Mouse (Mus musculus) forebrain, embryonic 15.5 days (tissue): ENCODE measurements around the gene Defb28. TPM values are rescaled to one million over a fixed set of nuclear protein-coding genes. Genes with fewer than 3 reads are reported as not detected.

Experiments used
- ATAC-seq: fragments of 200-750 bp; cut with Nextera tagmentation; replicated peaks from 2 replicates; pipeline ENCODE4 v1.8.0; 2017; ENCODE audit warnings: mild to moderate bottlenecking, moderate TSS enrichment, moderate library complexity
- H3K27ac ChIP-seq: fragments of 300-500 bp; sonication (generic); replicated peaks from 2 replicates; pipeline ENCODE4 v1.5.1; 2015; ENCODE audit warnings: mild to moderate bottlenecking, inconsistent platforms
- H3K27me3 ChIP-seq: fragments of 300-500 bp; sonication (generic); 2 replicates; pipeline ENCODE4 v1.6.1; 2015; ENCODE audit warnings: inconsistent platforms
- H3K36me3 ChIP-seq: fragments of 300-500 bp; sonication (generic); 2 replicates; pipeline ENCODE4 v1.6.1; 2015; ENCODE audit warnings: mild to moderate bottlenecking, inconsistent platforms
- H3K4me1 ChIP-seq: fragments of 300-500 bp; sonication (generic); 2 replicates; pipeline ENCODE4 v1.6.1; 2015; ENCODE audit warnings: inconsistent platforms
- H3K4me2 ChIP-seq: fragments of 300-500 bp; sonication (generic); replicated peaks from 2 replicates; pipeline ENCODE4 v1.6.1; 2015; ENCODE audit warnings: mild to moderate bottlenecking, inconsistent platforms
- H3K4me3 ChIP-seq: fragments of 300-500 bp; sonication (generic); 2 replicates; pipeline ENCODE4 v1.5.1; 2015; ENCODE audit warnings: mild to moderate bottlenecking, inconsistent platforms
- H3K9ac ChIP-seq: fragments of 300-500 bp; sonication (generic); replicated peaks from 2 replicates; pipeline ENCODE4 v1.6.1; 2015; ENCODE audit warnings: mild to moderate bottlenecking, inconsistent platforms
- H3K9me3 ChIP-seq: fragments of 300-500 bp; sonication (generic); 2 replicates; pipeline ENCODE4 v1.6.1; 2016; ENCODE audit warnings: inconsistent platforms
- WGBS: fragments of 180-500 bp; shearing (Covaris S2); methylation state at CpG from one replicate; pipeline ENCODE4 v1.1.7; 2015; ENCODE audit warnings: mixed read lengths; 5-methylcytosine and 5-hydroxymethylcytosine counted together
- polyA plus RNA-seq: library from polyadenylated mRNA; unstranded; fragments of >200 nt; fragmentation: Nextera tagmentation; extraction: Ambion mirVana; gene quantifications from 2 replicates; pipeline ENCODE4 v1.2.1, GENCODE M21; 2015

Gene Defb28
- polyA plus RNA-seq, result not detected in 2 replicates

- WGBS, result 71% methylated on average over 4 of the region's 4 CpGs
- H3K27ac ChIP-seq, result no peak within 1 kb of the TSS
- no peaks in the 10 kb centered on the region for H3K4me1 ChIP-seq
- H3K36me3 ChIP-seq, result no peaks in the 10 kb centered on the region
- no peak within 1 kb of the TSS for H3K4me2 ChIP-seq
- no peak within 1 kb of the TSS for H3K4me3 ChIP-seq
- H3K9ac ChIP-seq, result no peak within 1 kb of the TSS
- H3K9me3 ChIP-seq, result no peaks in the 10 kb centered on the region
- no peak for ATAC-seq
- no peaks in the 10 kb centered on the region for H3K27me3 ChIP-seq
These were observed at the start of gene Defb28 for GRCm38 (mm10) chr2:152517981-152518380. TSS of gene Defb28 (plus strand) at chr2:152518255.

- WGBS, result 33% methylated on average over 7 of the region's 7 CpGs
- no peak for ATAC-seq
- H3K4me3 ChIP-seq, result no peak overlapping the region
These were observed 47.1 kb upstream of the Defb28 start for GRCm38 (mm10) chr2:152470973-152471372.

GRCm38 (mm10) chr2:152472434-152472833 lies 45.6 kb upstream of the Defb28 start:
- H3K36me3 ChIP-seq, result no peaks in the 10 kb centered on the region
- no peak overlapping the region for H3K4me2 ChIP-seq
- no peak overlapping the region for H3K27ac ChIP-seq
- WGBS, result 33% methylated on average over 3 of the region's 3 CpGs
- no peaks in the 10 kb centered on the region for H3K27me3 ChIP-seq
- no peaks in the 10 kb centered on the region for H3K9me3 ChIP-seq
- H3K9ac ChIP-seq, result no peak overlapping the region
- H3K4me1 ChIP-seq, result no peaks in the 10 kb centered on the region
- no peak for ATAC-seq
- no peak overlapping the region for H3K4me3 ChIP-seq

More at GRCm38 (mm10) chr2:152470973-152471372, 47.1 kb upstream of the Defb28 start:
- no peaks in the 10 kb centered on the region for H3K4me1 ChIP-seq
- no peaks in the 10 kb centered on the region for H3K27me3 ChIP-seq
- H3K9ac ChIP-seq, result no peak overlapping the region
- no peaks in the 10 kb centered on the region for H3K36me3 ChIP-seq
- H3K4me2 ChIP-seq, result no peak overlapping the region
- H3K9me3 ChIP-seq, result no peaks in the 10 kb centered on the region
- H3K27ac ChIP-seq, result no peak overlapping the region

GRCm38 (mm10) chr2:152476763-152477162 lies 41.3 kb upstream of the Defb28 start, which contains the start of gene Defb20:
TSS of gene Defb20 (plus strand) at chr2:152477063.
- no peak for ATAC-seq
- WGBS, result 66% methylated on average over 2 of the region's 2 CpGs

GRCm38 (mm10) chr2:152480881-152481280 lies 37.2 kb upstream of the Defb28 start:
- no peaks in the 10 kb centered on the region for H3K36me3 ChIP-seq
- no peaks in the 10 kb centered on the region for H3K4me1 ChIP-seq
- no peak for ATAC-seq
- H3K27ac ChIP-seq, result no peak overlapping the region
- no peak overlapping the region for H3K4me2 ChIP-seq
- H3K9me3 ChIP-seq, result no peaks in the 10 kb centered on the region
- no peaks in the 10 kb centered on the region for H3K27me3 ChIP-seq
- WGBS, result 87% methylated on average over 3 of the region's 3 CpGs
- H3K9ac ChIP-seq, result no peak overlapping the region
- H3K4me3 ChIP-seq, result no peak overlapping the region

More at GRCm38 (mm10) chr2:152476763-152477162, 41.3 kb upstream of the Defb28 start, which contains the start of gene Defb20:
- Histone ChIP-seq H3K4me3 (no peak within 1 kb of the TSS), H3K4me2 (no peak within 1 kb of the TSS), H3K4me1 (no peaks in the 10 kb centered on the region), H3K36me3 (no peaks in the 10 kb centered on the region), H3K27ac (no peak within 1 kb of the TSS), H3K9me3 (no peaks in the 10 kb centered on the region), H3K9ac (no peak within 1 kb of the TSS), H3K27me3 (no peaks in the 10 kb centered on the region)

- Histone ChIP-seq H3K4me1 (no peaks in the 10 kb centered on the region), H3K9me3 (no peaks in the 10 kb centered on the region), H3K27me3 (no peaks in the 10 kb centered on the region), H3K9ac (no peak overlapping the region), H3K4me2 (no peak overlapping the region), H3K4me3 (no peak overlapping the region), H3K27ac (no peak overlapping the region), H3K36me3 (no peaks in the 10 kb centered on the region)
- 85% methylated on average over 7 of the region's 7 CpGs for WGBS
- ATAC-seq, result no peak
These were observed 36.3 kb upstream of the Defb28 start for GRCm38 (mm10) chr2:152481726-152482125.

- Histone ChIP-seq H3K36me3 (no peaks in the 10 kb centered on the region), H3K4me2 (no peak overlapping the region), H3K27me3 (no peaks in the 10 kb centered on the region), H3K27ac (no peak overlapping the region), H3K9me3 (no peaks in the 10 kb centered on the region), H3K4me3 (no peak overlapping the region), H3K4me1 (no peaks in the 10 kb centered on the region), H3K9ac (no peak overlapping the region)
- no peak for ATAC-seq
- 74% methylated on average over 2 of the region's 2 CpGs for WGBS
These were observed 31.0 kb upstream of the Defb28 start for GRCm38 (mm10) chr2:152487024-152487423.

GRCm38 (mm10) chr2:152490038-152490437 lies 28.0 kb upstream of the Defb28 start, which contains the start of gene Defb22:
TSS of gene Defb22 (minus strand) at chr2:152490138.
- H3K4me2 ChIP-seq, result no peak within 1 kb of the TSS
- no peak for ATAC-seq
- no peak within 1 kb of the TSS for H3K27ac ChIP-seq
- no peaks in the 10 kb centered on the region for H3K4me1 ChIP-seq
- H3K4me3 ChIP-seq, result no peak within 1 kb of the TSS
- no peaks in the 10 kb centered on the region for H3K36me3 ChIP-seq
- H3K9ac ChIP-seq, result no peak within 1 kb of the TSS
- no peaks in the 10 kb centered on the region for H3K9me3 ChIP-seq
- H3K27me3 ChIP-seq, result no peaks in the 10 kb centered on the region

- no peak overlapping the region for H3K4me3 ChIP-seq
- 80% methylated on average over 6 of the region's 6 CpGs for WGBS
These were observed 24.9 kb upstream of the Defb28 start for GRCm38 (mm10) chr2:152493151-152493550.

GRCm38 (mm10) chr2:152498020-152498419 lies 20.0 kb upstream of the Defb28 start:
- Histone ChIP-seq H3K4me3 (no peak overlapping the region), H3K27ac (no peak overlapping the region), H3K9me3 (no peaks in the 10 kb centered on the region), H3K36me3 (no peaks in the 10 kb centered on the region), H3K9ac (no peak overlapping the region), H3K4me1 (no peaks in the 10 kb centered on the region), H3K27me3 (no peaks in the 10 kb centered on the region), H3K4me2 (no peak overlapping the region)
- ATAC-seq, result no peak
- 87% methylated on average over 6 of the region's 6 CpGs for WGBS

More at GRCm38 (mm10) chr2:152493151-152493550, 24.9 kb upstream of the Defb28 start:
- H3K27ac ChIP-seq, result no peak overlapping the region
- H3K9ac ChIP-seq, result no peak overlapping the region
- H3K4me1 ChIP-seq, result no peaks in the 10 kb centered on the region
- H3K36me3 ChIP-seq, result no peaks in the 10 kb centered on the region
- H3K4me2 ChIP-seq, result no peak overlapping the region
- no peaks in the 10 kb centered on the region for H3K27me3 ChIP-seq
- no peak for ATAC-seq
- no peaks in the 10 kb centered on the region for H3K9me3 ChIP-seq

- H3K9me3 ChIP-seq, result no peaks in the 10 kb centered on the region
- H3K4me1 ChIP-seq, result no peaks in the 10 kb centered on the region
- no peak for ATAC-seq
- no peak overlapping the region for H3K27ac ChIP-seq
- 77% methylated on average over 7 of the region's 7 CpGs for WGBS
- H3K36me3 ChIP-seq, result no peaks in the 10 kb centered on the region
- no peak overlapping the region for H3K4me3 ChIP-seq
- no peak overlapping the region for H3K4me2 ChIP-seq
- no peak overlapping the region for H3K9ac ChIP-seq
- no peaks in the 10 kb centered on the region for H3K27me3 ChIP-seq
These were observed 17.7 kb upstream of the Defb28 start for GRCm38 (mm10) chr2:152500204-152500862.

- ATAC-seq, result no peak
- H3K9ac ChIP-seq, result no peak overlapping the region
- H3K4me2 ChIP-seq, result no peak overlapping the region
- H3K4me3 ChIP-seq, result no peak overlapping the region
- H3K36me3 ChIP-seq, result no peaks in the 10 kb centered on the region
- no peak overlapping the region for H3K27ac ChIP-seq
- H3K9me3 ChIP-seq, result no peaks in the 10 kb centered on the region
- H3K4me1 ChIP-seq, result no peaks in the 10 kb centered on the region
- 84% methylated on average over 6 of the region's 6 CpGs for WGBS
- H3K27me3 ChIP-seq, result no peaks in the 10 kb centered on the region
These were observed 17.2 kb upstream of the Defb28 start for GRCm38 (mm10) chr2:152500863-152501229.

- no peak overlapping the region for H3K4me3 ChIP-seq
- H3K27ac ChIP-seq, result no peak overlapping the region
- no peak overlapping the region for H3K9ac ChIP-seq
- H3K4me1 ChIP-seq, result no peaks in the 10 kb centered on the region
- H3K9me3 ChIP-seq, result no peaks in the 10 kb centered on the region
- H3K36me3 ChIP-seq, result no peaks in the 10 kb centered on the region
- H3K4me2 ChIP-seq, result no peak overlapping the region
- 84% methylated on average over 2 of the region's 2 CpGs for WGBS
- H3K27me3 ChIP-seq, result no peaks in the 10 kb centered on the region
- no peak for ATAC-seq
These were observed 14.1 kb upstream of the Defb28 start for GRCm38 (mm10) chr2:152503950-152504349.
